Mouse (Mus musculus): ENCODE results near the gene Cnksr3.

Gene Cnksr3

DNA sequence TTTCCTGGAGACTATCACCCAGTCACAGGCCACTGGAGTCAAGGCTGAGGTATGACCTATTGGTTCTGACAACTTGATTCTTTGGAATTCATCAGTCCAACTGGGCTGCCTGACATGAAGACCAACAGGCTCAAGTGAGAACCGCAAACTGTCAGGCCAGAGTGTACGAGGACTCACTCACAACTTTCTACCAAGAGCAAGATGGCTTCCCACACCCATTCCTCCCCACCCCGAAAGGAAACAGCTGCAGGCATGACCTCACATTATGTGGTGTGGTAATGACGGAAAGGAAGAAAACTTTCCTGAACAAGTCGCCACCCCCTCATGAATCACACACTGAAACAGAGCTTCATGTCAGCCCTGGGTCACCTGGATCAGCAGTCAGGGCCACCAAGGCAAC is 66.4 kb downstream of the Cnksr3 start:
- DNase-seq (ENCODE audit: low spot score), result no peak

GRCm38 (mm10) chr10:7144081-7144783 is 67.8 kb downstream of the Cnksr3 start:
- no peak for DNase-seq (ENCODE audit: low spot score)

DNA sequence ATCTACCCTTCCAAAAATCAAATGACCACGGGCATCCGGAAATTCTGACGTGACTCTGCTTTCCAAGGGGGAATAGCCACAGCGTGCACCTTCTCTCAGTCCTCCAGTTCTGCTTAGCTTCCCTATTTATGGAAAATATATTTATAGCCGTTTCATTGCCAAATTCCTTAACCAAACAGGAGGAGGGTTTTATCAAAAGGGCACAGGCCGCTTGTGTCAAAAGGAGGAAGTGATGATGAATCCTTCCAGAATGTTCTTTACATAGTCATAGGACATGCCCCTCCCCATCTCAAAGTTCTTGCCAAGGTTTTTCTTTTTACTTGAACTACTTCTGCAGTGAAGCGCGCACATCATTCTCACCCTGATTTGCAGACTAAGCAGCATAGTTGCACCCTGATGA is 69.8 kb downstream of the Cnksr3 start:
- DNase-seq (ENCODE audit: low spot score), result no peak

GRCm38 (mm10) chr10:7140282-7140681 is 71.8 kb downstream of the Cnksr3 start:
- DNase-seq (ENCODE audit: low spot score), result no peak

DNA sequence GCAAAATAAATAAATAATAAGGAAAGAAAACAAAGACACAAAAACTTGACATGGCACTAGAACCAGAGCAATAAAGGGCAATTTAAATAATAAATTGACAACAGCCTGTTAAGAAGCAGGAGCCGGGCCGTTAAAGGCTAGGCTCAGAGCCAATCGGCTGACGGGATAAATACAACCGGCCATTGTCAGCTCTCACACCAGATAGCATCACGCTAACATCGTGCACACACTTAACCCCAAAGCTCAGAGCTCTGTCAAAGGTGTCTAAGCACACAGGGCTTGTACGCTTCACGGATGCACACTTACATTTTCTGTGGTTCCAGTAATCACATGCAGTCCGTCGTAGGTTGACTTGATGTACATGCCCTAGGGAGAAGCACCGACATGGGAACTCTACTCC is 74.0 kb downstream of the Cnksr3 start:
- DNase-seq (ENCODE audit: low spot score), result no peak

DNA sequence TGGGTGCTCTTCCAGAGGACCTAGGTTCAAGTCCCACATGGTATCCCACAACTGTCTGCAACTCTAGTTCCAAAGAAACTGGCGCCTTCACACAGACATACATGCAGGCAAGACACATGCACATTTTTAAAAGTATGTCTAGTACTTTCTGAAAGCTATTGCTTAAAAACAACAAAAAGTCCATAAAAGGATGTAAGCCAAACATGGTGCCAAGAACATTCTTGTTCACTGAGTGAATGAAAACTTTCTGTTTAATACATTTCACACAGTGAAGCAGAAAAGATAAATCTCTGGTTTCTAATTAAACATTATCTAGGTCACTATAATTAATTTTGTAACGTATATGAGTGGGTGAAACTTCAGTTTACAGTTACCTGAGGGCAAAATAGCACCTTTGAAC is 76.3 kb downstream of the Cnksr3 start:
- no peak for DNase-seq (ENCODE audit: low spot score)

- DNase-seq (ENCODE audit: low spot score), result no peak
Measured at GRCm38 (mm10) chr10:7133005-7133404, 79.0 kb downstream of the Cnksr3 start.

- no peak for DNase-seq (ENCODE audit: low spot score)
Measured at GRCm38 (mm10) chr10:7131441-7131840, 80.6 kb downstream of the Cnksr3 start.

DNA sequence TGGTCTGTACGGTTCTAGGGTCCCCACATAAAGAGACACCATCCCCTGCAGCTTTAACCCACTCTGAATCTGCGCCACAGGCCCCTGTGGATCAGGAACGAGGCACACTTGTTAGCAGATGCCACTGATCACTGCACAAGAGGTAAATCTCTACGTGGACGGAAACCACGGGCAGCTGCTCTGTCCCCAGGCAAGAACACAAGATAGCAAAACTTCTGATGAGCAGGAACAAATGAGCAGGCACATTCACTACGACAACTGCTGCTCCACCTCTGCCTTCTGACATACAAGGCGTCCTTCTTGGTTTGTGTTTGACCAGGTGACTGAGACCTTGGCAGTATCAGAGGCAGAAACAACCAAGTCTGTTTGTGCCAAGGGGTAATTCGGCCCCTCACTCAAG is 84.2 kb downstream of the Cnksr3 start:
- DNase-seq (ENCODE audit: low spot score), result no peak

DNA sequence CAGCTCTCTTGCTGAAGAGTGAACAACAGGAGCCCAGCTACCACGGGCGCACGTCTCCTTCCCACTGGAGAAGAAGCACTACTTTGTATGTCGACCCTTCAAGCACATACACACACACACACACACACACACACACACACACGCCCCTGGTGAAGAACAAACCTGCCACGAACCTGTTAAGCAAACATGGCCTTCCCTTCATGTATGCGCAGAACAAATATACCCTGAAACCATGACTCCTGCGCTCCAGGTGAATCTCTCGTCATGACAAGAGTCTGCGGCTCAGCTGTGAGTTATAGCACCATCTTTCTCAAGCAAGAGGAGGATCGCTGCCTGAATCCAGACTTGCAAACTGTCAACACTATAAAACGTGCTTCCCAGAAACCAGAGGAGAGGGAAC is 85.2 kb downstream of the Cnksr3 start:
- DNase-seq (ENCODE audit: low spot score), result no peak

DNA sequence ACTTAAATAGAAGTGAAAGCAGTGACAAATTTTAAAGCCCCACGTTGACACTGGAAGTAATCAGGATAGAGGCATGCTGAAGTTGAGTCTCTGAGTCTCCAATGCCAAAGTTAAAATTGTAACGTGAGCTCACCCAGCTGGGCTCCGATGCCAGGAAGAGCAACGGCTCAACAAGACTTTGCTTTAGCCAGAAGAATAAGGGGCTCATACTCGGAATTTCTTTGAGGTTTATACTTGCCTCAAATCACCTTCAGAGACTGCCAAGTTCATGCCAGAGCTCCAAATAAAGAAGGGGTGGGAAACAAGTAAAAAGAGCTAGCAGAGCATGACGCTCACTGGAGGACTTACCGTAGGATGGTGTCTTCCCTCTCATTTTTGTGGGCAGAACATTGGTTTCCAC is 85.8 kb downstream of the Cnksr3 start:
- no peak for DNase-seq (ENCODE audit: low spot score)

GRCm38 (mm10) chr10:7124993-7125392 is 87.0 kb downstream of the Cnksr3 start:
- no peak for DNase-seq (ENCODE audit: low spot score)

- no peak for DNase-seq (ENCODE audit: low spot score)
Measured at GRCm38 (mm10) chr10:7122294-7122693, 89.7 kb downstream of the Cnksr3 start.

DNA sequence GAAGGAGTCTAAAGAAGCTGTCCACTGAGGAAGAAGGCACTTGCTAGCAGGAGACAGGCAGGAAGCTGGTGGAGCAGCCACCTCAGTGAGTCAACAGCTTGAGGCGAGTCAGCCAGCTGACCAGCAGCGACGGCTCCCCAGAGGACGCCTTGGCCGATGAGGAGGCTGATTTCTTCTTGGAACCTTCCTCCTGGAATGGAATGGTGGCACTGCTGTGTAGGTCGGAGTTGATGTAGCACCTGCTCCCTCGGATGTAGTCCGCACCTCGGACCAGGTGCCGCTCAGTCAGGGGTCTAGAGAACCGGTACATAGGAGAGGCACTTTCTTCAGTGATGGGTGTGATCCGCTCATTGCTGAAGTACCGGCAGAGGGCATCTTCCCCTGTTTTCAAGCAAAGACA is 91.8 kb downstream of the Cnksr3 start:
- DNase-seq (ENCODE audit: low spot score), result no peak

DNA sequence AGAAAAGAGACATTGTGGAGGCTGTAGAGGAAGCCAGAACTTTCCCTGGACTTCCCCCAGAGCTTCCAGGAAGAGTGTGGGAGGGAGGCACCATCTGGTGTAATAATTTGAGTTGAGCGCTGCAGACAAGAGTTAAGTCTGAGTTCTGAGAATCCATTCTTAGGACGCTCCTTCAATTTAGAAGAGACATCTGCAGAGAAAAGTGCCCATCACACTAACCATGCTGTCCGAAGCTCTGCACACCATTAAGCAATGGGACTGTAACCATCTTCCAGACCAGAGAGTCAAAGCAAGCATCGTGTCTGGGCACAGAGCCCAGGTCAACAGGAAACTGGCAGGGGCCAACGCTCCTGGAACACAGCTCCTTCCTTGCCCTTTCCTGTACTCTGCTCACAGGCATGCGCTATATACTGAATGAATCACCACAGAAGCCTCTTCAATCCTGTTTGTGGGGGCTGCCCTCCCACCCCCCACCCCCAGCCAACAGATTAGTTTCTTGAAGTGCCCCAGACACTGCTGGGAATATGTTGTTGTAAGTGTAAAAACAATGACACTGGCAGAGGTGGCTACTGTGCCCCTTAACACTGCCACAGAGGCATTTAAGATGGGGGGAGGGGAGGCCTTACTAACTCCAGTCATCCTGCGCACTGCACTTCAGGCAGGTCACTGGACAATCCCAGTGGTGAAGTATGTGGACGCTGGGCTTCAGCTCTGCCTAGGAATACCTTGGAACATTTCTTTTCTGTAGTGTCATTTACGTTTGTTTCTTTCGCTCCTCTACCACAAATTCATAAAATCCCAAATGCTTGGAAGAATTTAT is 93.6 kb downstream of the Cnksr3 start:
- DNase-seq (ENCODE audit: low spot score), result peak; percentile 31

DNA sequence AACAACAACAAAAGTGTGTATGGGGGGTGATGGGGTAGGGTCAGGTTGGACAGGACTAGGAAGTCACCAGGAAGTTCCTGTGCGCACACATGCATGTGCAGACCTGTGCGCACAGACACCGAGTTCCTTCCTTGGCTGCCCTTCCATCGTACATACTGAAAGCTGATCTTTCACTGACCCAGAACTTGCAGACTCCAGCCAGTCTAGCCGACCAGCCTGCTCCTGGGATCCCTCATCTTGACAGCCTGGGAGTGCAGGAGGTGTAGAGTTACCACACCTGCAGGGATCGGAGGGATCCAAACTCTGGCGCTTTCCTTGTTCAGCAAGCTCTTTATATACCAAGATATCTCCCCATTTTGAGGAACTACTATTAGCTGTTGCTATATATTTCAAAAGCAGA is 94.3 kb downstream of the Cnksr3 start:
- no peak for DNase-seq (ENCODE audit: low spot score)

GRCm38 (mm10) chr10:7114796-7115195 is 97.2 kb downstream of the Cnksr3 start:
- no peak for DNase-seq (ENCODE audit: low spot score)

GRCm38 (mm10) chr10:7113747-7114146 is 98.3 kb downstream of the Cnksr3 start:
- no peak for DNase-seq (ENCODE audit: low spot score)

- DNase-seq (ENCODE audit: low spot score), result no peak
Measured at GRCm38 (mm10) chr10:7113144-7113543, 98.9 kb downstream of the Cnksr3 start.

- no peak for DNase-seq (ENCODE audit: low spot score)
Measured at GRCm38 (mm10) chr10:7111462-7112000, 100.5 kb downstream of the Cnksr3 start.

- no peak for DNase-seq (ENCODE audit: low spot score)
Measured at GRCm38 (mm10) chr10:7103872-7104271, 108.2 kb downstream of the Cnksr3 start.

- DNase-seq (ENCODE audit: low spot score), result no peak
Measured at GRCm38 (mm10) chr10:7077971-7078370, 134.1 kb downstream of the Cnksr3 start.

DNA sequence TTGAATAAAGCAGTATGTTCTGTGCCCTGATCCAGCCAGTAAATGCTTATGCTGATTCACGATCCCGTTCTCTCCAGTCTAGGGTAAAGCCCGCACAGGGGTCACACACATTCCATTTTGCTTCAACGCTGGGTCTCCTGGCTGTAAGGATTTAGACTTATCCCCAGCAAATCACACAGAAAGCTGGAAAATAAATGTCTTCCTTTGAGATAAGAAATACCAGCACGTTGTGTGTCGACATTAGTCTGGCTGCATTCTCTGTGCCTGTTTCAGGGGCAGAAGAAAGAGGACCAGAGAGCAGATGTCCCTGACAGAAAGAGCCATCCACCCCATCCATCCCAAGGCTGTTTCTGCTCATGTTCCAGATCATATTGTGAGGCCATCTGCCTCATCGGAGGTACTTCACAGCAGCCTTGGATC is 134.6 kb downstream of the Cnksr3 start:
- DNase-seq (ENCODE audit: low spot score), result no peak

Data from ovary, adult 18-20 months (tissue).